Mouse (Mus musculus) olfactory bulb, adult 2 months (tissue): ENCODE measurements around the gene Cdk15. TPM values are rescaled to one million over a fixed set of nuclear protein-coding genes. Genes with fewer than 3 reads are reported as not detected.

Experiments
- H3K27ac ChIP-seq: fragments of 200-500 bp; 2 replicates; pipeline ENCODE4 v1.5.1; 2012; ENCODE audit warnings: low read depth, low read length; ENCODE audit not compliant: insufficient read depth
- H3K4me1 ChIP-seq: fragments of 200-500 bp; 2 replicates; pipeline ENCODE4 v1.6.1; 2012; ENCODE audit warnings: low read length; ENCODE audit not compliant: control insufficient read depth, insufficient read depth
- H3K4me3 ChIP-seq: fragments of 200-500 bp; 2 replicates; pipeline ENCODE4 v1.5.1; 2012; ENCODE audit warnings: mild to moderate bottlenecking, low read depth, low read length, moderate library complexity; ENCODE audit not compliant: insufficient read depth
- CTCF ChIP-seq: fragments of 200-500 bp; IDR thresholded peaks from 2 replicates; pipeline ENCODE4 v1.5.1; 2012; ENCODE audit warnings: low read depth, mild to moderate bottlenecking, low read length, moderate library complexity; ENCODE audit not compliant: insufficient read depth
- POLR2A ChIP-seq: fragments of 200-500 bp; IDR thresholded peaks from 2 replicates; pipeline ENCODE4 v1.6.1; 2012; ENCODE audit warnings: mild to moderate bottlenecking, low read depth, low read length, moderate library complexity; ENCODE audit not compliant: insufficient read depth
- WGBS: fragments of 180-500 bp; shearing (Covaris S2); methylation state at CpG from one replicate; pipeline ENCODE4 v1.1.7; 2018; 5-methylcytosine and 5-hydroxymethylcytosine counted together
- polyA plus RNA-seq: library from polyadenylated mRNA; stranded (reverse); fragments of >200 nt; gene quantifications from 2 replicates; pipeline ENCODE4 v1.2.4, GENCODE M21; 2012; ENCODE audit warnings: low replicate concordance; ENCODE audit not compliant: missing spikeins, insufficient read depth, insufficient read length

Gene Cdk15
- polyA plus RNA-seq, 1 experiment, result not detected

GRCm38 (mm10) chr1:59391736-59392135 lies 135.0 kb downstream of the Cdk15 start:
- Histone ChIP-seq H3K27ac (no peak overlapping the region), H3K4me1 (peaks cover 5% of the 10 kb centered on the region; the same call in 1 of the 2 replicates), H3K4me3 (no peak overlapping the region)
- no peak for TF ChIP-seq POLR2A
- TF ChIP-seq CTCF, result no peak
- 66% methylated on average over 3 of the region's 3 CpGs for WGBS

DNA sequence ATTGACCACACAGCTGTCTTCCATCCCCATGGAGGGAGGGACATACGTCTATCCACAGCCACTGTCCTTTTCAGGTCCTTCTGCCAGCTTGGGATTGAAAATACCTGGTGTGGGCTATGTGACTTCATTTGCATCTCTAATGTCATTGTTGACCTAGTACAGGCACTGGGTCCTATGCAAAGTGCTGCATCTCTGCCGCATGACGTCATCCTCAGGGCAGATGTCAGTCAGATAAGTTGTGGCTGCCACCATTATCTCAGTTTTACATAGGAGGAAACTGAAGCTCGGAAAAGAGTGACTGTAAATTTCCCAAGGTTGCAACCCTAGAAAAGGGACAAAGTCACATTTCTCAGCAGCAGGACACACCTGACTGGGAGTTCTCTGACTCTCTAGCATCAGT lies 137.4 kb downstream of the Cdk15 start:
- no peak overlapping the region for H3K27ac ChIP-seq
- peaks cover 7% of the 10 kb centered on the region; the same call in 1 of the 2 replicates for H3K4me1 ChIP-seq
- TF ChIP-seq POLR2A (no peak), CTCF (no peak)
- H3K4me3 ChIP-seq, result no peak overlapping the region
- 75% methylated on average over 4 of the region's 4 CpGs for WGBS

GRCm38 (mm10) chr1:59394616-59395015 lies 137.9 kb downstream of the Cdk15 start:
- Histone ChIP-seq H3K4me1 (peaks cover 7% of the 10 kb centered on the region; the same call in 1 of the 2 replicates), H3K27ac (no peak overlapping the region), H3K4me3 (no peak overlapping the region)
- no peak for TF ChIP-seq CTCF
- no peak for TF ChIP-seq POLR2A
- 26% methylated on average over 6 of the region's 6 CpGs for WGBS

- no peak for TF ChIP-seq CTCF
- no peak overlapping the region for H3K27ac ChIP-seq
- no peak overlapping the region for H3K4me3 ChIP-seq
- WGBS, result 88% methylated on average over 2 of the region's 2 CpGs
- peaks cover 7% of the 10 kb centered on the region; the same call in 1 of the 2 replicates for H3K4me1 ChIP-seq
Measured at GRCm38 (mm10) chr1:59395992-59396391, 139.3 kb downstream of the Cdk15 start.

GRCm38 (mm10) chr1:59399554-59400325 lies 143.0 kb downstream of the Cdk15 start:
- Histone ChIP-seq H3K27ac (no peak overlapping the region), H3K4me1 (peaks cover 4% of the 10 kb centered on the region; the same call in 1 of the 2 replicates), H3K4me3 (no peak overlapping the region)
- no peak for TF ChIP-seq CTCF
- 59% methylated on average over 2 of the region's 2 CpGs for WGBS

GRCm38 (mm10) chr1:59401253-59401652 lies 144.5 kb downstream of the Cdk15 start:
- WGBS, result 83% methylated on average over 4 of the region's 4 CpGs
- TF ChIP-seq CTCF (no peak), POLR2A (no peak)
- H3K4me3 ChIP-seq, result no peak overlapping the region
- peaks cover 2% of the 10 kb centered on the region; the same call in 1 of the 2 replicates for H3K4me1 ChIP-seq
- H3K27ac ChIP-seq, result no peak overlapping the region

Other genes with a start within 250 kb of the Cdk15 start
- not detected in 2 replicates for gene C2cd6, start 162.0 kb upstream of the Cdk15 start, polyA plus RNA-seq
- not detected in 2 replicates for gene Tmem237, start 136.5 kb upstream of the Cdk15 start, polyA plus RNA-seq
- gene Mpp4, start 93.5 kb upstream of the Cdk15 start, polyA plus RNA-seq, result not detected in 2 replicates
- gene Als2, start 19.7 kb upstream of the Cdk15 start, polyA plus RNA-seq, result not detected in 2 replicates
- not detected in 2 replicates for gene Fzd7, start 225.5 kb downstream of the Cdk15 start, polyA plus RNA-seq